Mouse (Mus musculus) heart, adult 2 months (tissue): ENCODE results near the gene Hpn. TPM values are rescaled to one million over a fixed set of nuclear protein-coding genes. Genes with fewer than 3 reads are reported as not detected.

Experiments
- DNase-seq, 2 experiments: peaks; one replicate each; pipeline ENCODE4 v3.0.0; 2021
- H3K27ac ChIP-seq: fragments of 200-600 bp; 2 replicates; pipeline ENCODE4 v1.8.1; 2022
- H3K27me3 ChIP-seq: fragments of 200-500 bp; 2 replicates; pipeline ENCODE4 v1.6.1; 2012; ENCODE audit warnings: mild to moderate bottlenecking, low read length, inconsistent platforms, mixed read lengths; ENCODE audit not compliant: control insufficient read depth, insufficient read depth
- H3K36me3 ChIP-seq: fragments of 200-500 bp; 2 replicates; pipeline ENCODE4 v1.6.1; 2012; ENCODE audit warnings: low read length, inconsistent platforms; ENCODE audit not compliant: control insufficient read depth, insufficient read depth
- H3K4me1 ChIP-seq: fragments of 200-500 bp; 2 replicates; pipeline ENCODE4 v1.6.1; 2011; ENCODE audit warnings: low read length; ENCODE audit not compliant: control insufficient read depth, insufficient read depth
- H3K4me3 ChIP-seq: fragments of 200-600 bp; 2 replicates; pipeline ENCODE4 v1.8.1; 2022
- H3K79me2 ChIP-seq: fragments of 200-500 bp; replicated peaks from 2 replicates; pipeline ENCODE4 v1.6.1; 2012; ENCODE audit warnings: mild to moderate bottlenecking, inconsistent platforms, low read length, moderate library complexity, mixed read lengths; ENCODE audit not compliant: control insufficient read depth, insufficient read depth
- H3K9ac ChIP-seq: fragments of 200-500 bp; 2 replicates; pipeline ENCODE4 v1.6.1; 2012; ENCODE audit warnings: low read depth, mild to moderate bottlenecking, control low read depth, inconsistent platforms, low read length, mixed read lengths
- CTCF ChIP-seq: fragments of 200-600 bp; IDR thresholded peaks from 2 replicates; pipeline ENCODE4 v1.8.1; 2022; ENCODE audit warnings: antibody characterized with exemption, mild to moderate bottlenecking, moderate library complexity
- EP300 ChIP-seq: fragments of 200-500 bp; IDR thresholded peaks from 2 replicates; pipeline ENCODE4 v1.6.1; 2011; ENCODE audit warnings: low read depth, low read length, control low read depth; ENCODE audit not compliant: insufficient read depth
- POLR2A ChIP-seq: fragments of 200-500 bp; IDR thresholded peaks from 2 replicates; pipeline ENCODE4 v1.6.1; 2011; ENCODE audit warnings: mild to moderate bottlenecking, low read depth, low read length, control low read depth; ENCODE audit not compliant: insufficient read depth
- WGBS: fragments of 180-500 bp; shearing (Covaris S2); methylation state at CpG from one replicate; pipeline ENCODE4 v1.1.7; 2018; 5-methylcytosine and 5-hydroxymethylcytosine counted together
- intact Hi-C: fragments of 180-260 bp; cut with DNase I; formaldehyde crosslinking; loops from one replicate; pipeline ENCODE4 v1.15.1; 2025
- polyA plus RNA-seq: library from polyadenylated mRNA; depleted of rRNA; stranded (reverse); fragments of >200 nt; gene quantifications from 2 replicates; pipeline ENCODE4 v1.2.3, GENCODE M21; 2012
- total RNA-seq, 2 experiments: library from RNA; stranded (reverse); gene quantifications; 2 replicates each; pipeline ENCODE4 v1.2.3; 2021

Hpn gene
- total and polyA plus RNA-seq, 3 experiments, result 1.7 to 5.1 (median 2.6) TPM

DNA sequence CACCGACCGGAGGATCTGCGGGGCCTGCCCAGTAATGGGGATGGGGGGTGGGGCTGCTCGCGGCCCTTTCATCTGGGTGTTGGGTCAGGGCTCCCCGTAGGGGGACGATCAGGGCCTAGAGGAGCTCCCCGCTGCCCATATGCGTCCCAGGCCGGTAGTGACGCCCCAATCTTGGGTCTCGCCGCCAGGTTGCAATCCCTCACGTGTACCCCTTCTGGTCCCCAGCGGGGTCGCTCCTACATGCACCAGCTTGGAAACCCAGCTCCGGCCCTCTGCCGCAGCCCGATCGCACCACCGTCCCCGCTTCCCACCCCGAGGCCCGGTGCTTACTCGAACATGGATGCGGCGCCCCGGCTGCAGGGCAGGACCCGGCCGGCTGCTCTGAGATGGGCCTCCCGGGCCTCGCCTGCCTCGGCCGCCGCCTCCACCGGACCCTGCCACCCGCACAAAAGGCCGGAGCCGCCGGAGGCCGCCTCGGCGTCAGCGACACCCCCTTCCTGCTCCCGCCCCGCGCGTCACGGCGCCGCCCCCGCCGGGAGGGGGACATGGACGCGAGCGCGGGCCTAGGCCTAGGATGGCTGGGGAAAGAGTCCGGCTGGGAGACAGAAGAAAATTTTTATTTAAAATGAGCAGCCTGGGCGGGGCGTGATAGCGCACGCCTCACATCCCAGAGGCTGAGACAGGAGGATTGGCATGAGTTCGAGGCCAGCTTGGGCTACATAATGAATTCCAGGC is 35.6 kb upstream of the Hpn start:
- no peaks in the 10 kb centered on the region for H3K36me3 ChIP-seq
- intact Hi-C loops, result no loop called here
- H3K27ac ChIP-seq, result peak overlapping the region; percentile 99
- DNase-seq, result peak; percentile 95 to 97
- under 1% methylated on average over 63 of the region's 63 CpGs for WGBS
- TF ChIP-seq EP300 (no peak), POLR2A (peak; percentile 29; the same call in 1 of the 2 replicates)
- peak overlapping the region; percentile 99 for H3K9ac ChIP-seq
- H3K4me1 ChIP-seq, result peaks cover 20% of the 10 kb centered on the region
- peak overlapping the region; percentile 84 for H3K4me3 ChIP-seq
- peaks cover 9% of the 10 kb centered on the region for H3K79me2 ChIP-seq
- H3K27me3 ChIP-seq, result no peaks in the 10 kb centered on the region

DNA sequence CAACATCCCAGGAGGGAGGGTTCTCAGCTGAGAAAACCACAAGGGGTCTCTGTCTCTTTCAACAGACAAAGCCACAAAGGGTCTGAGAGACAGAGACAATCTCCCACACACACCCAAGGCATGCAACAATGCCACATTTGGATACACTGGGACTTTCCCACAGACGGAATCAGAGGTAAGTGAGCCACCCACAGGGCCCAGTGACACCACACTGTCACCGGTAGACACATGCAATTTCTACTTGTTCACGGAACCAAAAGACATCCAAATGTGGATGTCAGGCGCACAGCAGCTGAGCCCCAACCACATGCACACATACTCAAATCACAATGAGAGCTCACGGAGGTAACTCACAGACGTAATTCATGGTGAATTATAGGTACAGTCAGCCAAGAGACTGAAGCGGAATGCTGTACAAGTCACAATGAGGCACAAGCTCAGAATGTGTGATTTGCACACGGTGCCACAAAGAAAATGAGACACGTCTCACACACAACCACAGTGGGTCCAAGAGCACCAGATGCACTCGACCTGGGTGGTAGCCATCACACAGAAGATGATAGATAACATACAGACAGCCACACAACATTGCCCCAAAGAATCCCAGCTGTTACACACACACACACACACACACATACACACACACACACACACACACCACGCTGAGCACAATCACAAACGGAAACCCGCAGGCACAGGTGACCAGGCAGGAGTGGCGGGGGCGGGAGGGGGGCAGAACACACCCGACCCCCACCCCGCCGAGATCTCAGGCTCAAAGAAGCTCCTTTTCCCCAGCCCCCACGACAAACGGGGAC is 34.9 kb upstream of the Hpn start:
- TF ChIP-seq CTCF (no peak), EP300 (no peak), POLR2A (no peak)
- intact Hi-C loops, result no loop called here
- Histone ChIP-seq H3K36me3 (no peaks in the 10 kb centered on the region), H3K27me3 (no peaks in the 10 kb centered on the region), H3K79me2 (peaks cover 11% of the 10 kb centered on the region), H3K27ac (peak overlapping the region; percentile 99), H3K4me1 (peaks cover 18% of the 10 kb centered on the region), H3K9ac (peak overlapping the region; percentile 99), H3K4me3 (peak overlapping the region; percentile 84)
- 3% methylated on average over 20 of the region's 20 CpGs for WGBS
- no peak for DNase-seq

GRCm38 (mm10) chr7:31149271-31149670 is 34.2 kb upstream of the Hpn start:
- intact Hi-C loops, result no loop called here
- Histone ChIP-seq H3K4me3 (peak overlapping the region; percentile 38; the same call in 1 of the 2 replicates), H3K36me3 (no peaks in the 10 kb centered on the region), H3K27ac (no peak overlapping the region), H3K79me2 (peaks cover 11% of the 10 kb centered on the region), H3K4me1 (peaks cover 18% of the 10 kb centered on the region), H3K27me3 (no peaks in the 10 kb centered on the region), H3K9ac (0 out of 2 replicates have a peak overlapping the region, but pooled peaks have one; percentile 99)
- no peak for DNase-seq
- TF ChIP-seq POLR2A (no peak), CTCF (no peak), EP300 (no peak)
- WGBS, result 31% methylated on average over 9 of the region's 9 CpGs

GRCm38 (mm10) chr7:31148756-31149155 is 33.7 kb upstream of the Hpn start:
- Histone ChIP-seq H3K79me2 (peaks cover 13% of the 10 kb centered on the region), H3K4me3 (no peak overlapping the region), H3K9ac (0 out of 2 replicates have a peak overlapping the region, but pooled peaks have one; percentile 17), H3K27me3 (no peaks in the 10 kb centered on the region), H3K4me1 (peaks cover 18% of the 10 kb centered on the region), H3K27ac (peak overlapping the region; percentile 27; the same call in 1 of the 2 replicates), H3K36me3 (no peaks in the 10 kb centered on the region)
- 8% methylated on average over 8 of the region's 9 CpGs for WGBS
- TF ChIP-seq POLR2A, result no peak
- TF ChIP-seq EP300, result no peak
- no peak for TF ChIP-seq CTCF
- intact Hi-C loops, result no loop called here
- peak; percentile 69 to 83 for DNase-seq

- intact Hi-C loops, result no loop called here
Observed at GRCm38 (mm10) chr7:31148086-31148485, 33.0 kb upstream of the Hpn start.

More at GRCm38 (mm10) chr7:31148086-31148485, 33.0 kb upstream of the Hpn start:
- TF ChIP-seq POLR2A, result no peak
- TF ChIP-seq EP300, result no peak
- no peak for TF ChIP-seq CTCF
- Histone ChIP-seq H3K4me3 (no peak overlapping the region), H3K36me3 (no peaks in the 10 kb centered on the region), H3K79me2 (peaks cover 13% of the 10 kb centered on the region), H3K27me3 (no peaks in the 10 kb centered on the region), H3K9ac (no peak overlapping the region), H3K27ac (peak overlapping the region; percentile 27; the same call in 1 of the 2 replicates), H3K4me1 (peaks cover 18% of the 10 kb centered on the region)
- DNase-seq, result no peak
- WGBS, result 67% methylated on average over 3 of the region's 3 CpGs
